Mouse (Mus musculus) spleen, adult 2 months (tissue): ENCODE data around the gene Ift57. TPM values are rescaled to one million over a fixed set of nuclear protein-coding genes. Genes with fewer than 3 reads are reported as not detected.

Experiments used
- DNase-seq, 2 experiments: peaks; one replicate each; pipeline versions ENCODE4 v3.0.0 to v3.0.0-alpha.2; 2012 to 2021; ENCODE audit warnings: low spot score in 2 of 2, low read depth in 1 of 2
- H3K27ac ChIP-seq: fragments of 200-500 bp; 2 replicates; pipeline ENCODE4 v1.5.1; 2012; ENCODE audit warnings: low read length, inconsistent platforms; ENCODE audit not compliant: insufficient read depth
- H3K27me3 ChIP-seq: fragments of 200-500 bp; 2 replicates; pipeline ENCODE4 v1.6.1; 2012; ENCODE audit warnings: mild to moderate bottlenecking, moderate library complexity, low read length, inconsistent platforms; ENCODE audit not compliant: control insufficient read depth, insufficient read depth
- H3K36me3 ChIP-seq: fragments of 200-500 bp; 2 replicates; pipeline ENCODE4 v1.6.1; 2012; ENCODE audit warnings: mild to moderate bottlenecking, low read length, inconsistent platforms; ENCODE audit not compliant: control insufficient read depth, insufficient read depth
- H3K4me1 ChIP-seq: fragments of 200-500 bp; 2 replicates; pipeline ENCODE4 v1.6.1; 2011; ENCODE audit warnings: inconsistent platforms; ENCODE audit not compliant: control insufficient read depth, insufficient read depth, insufficient read length
- H3K4me3 ChIP-seq: fragments of 200-500 bp; 2 replicates; pipeline ENCODE4 v1.5.1; 2011; ENCODE audit warnings: mild to moderate bottlenecking, inconsistent platforms; ENCODE audit not compliant: insufficient read depth, insufficient read length; ENCODE audit errors: extremely low read depth
- CTCF ChIP-seq: fragments of 200-500 bp; IDR thresholded peaks from 2 replicates; pipeline ENCODE4 v1.5.1; 2011; ENCODE audit warnings: mild to moderate bottlenecking, inconsistent platforms; ENCODE audit not compliant: insufficient read depth, insufficient read length, insufficient replicate concordance; ENCODE audit errors: extremely low read depth
- POLR2A ChIP-seq: fragments of 200-500 bp; IDR thresholded peaks from 2 replicates; pipeline ENCODE4 v1.6.1; 2011; ENCODE audit warnings: low read depth, low read length, inconsistent platforms
- WGBS: fragments of 180-500 bp; shearing (Covaris S2); methylation state at CpG from one replicate; pipeline ENCODE4 v1.1.7; 2018; 5-methylcytosine and 5-hydroxymethylcytosine counted together
- polyA plus RNA-seq: library from polyadenylated mRNA; depleted of rRNA; stranded (reverse); fragments of >200 nt; gene quantifications from 2 replicates; pipeline ENCODE4 v1.2.3, GENCODE M21; 2012

Gene Ift57
- polyA plus RNA-seq, 1 experiment = 1.2 TPM

- whole genome bisulfite sequencing = 92% methylated on average over 6 of the region's 6 CpGs
- TF ChIP-seq POLR2A = no peak
- TF ChIP-seq CTCF = no peak
- Histone ChIP-seq H3K36me3 (no peaks in the 10 kb centered on the region), H3K4me1 (no peaks in the 10 kb centered on the region), H3K4me3 (no peak overlapping the region), H3K27ac (no peak overlapping the region), H3K27me3 (no peaks in the 10 kb centered on the region)
- no peak for DNase-seq
These were observed 19.4 kb upstream of the Ift57 start for GRCm38 (mm10) chr16:49679666-49680065.

GRCm38 (mm10) chr16:49684961-49685360 lies 14.1 kb upstream of the Ift57 start:
- 86% methylated on average over 4 of the region's 4 CpGs for WGBS
- H3K27ac ChIP-seq = no peak overlapping the region
- TF ChIP-seq CTCF = no peak
- no peak for TF ChIP-seq POLR2A

GRCm38 (mm10) chr16:49699821-49700220 lies 788 bp downstream of the Ift57 start:
- Histone ChIP-seq H3K27ac (no peak overlapping the region), H3K27me3 (no peaks in the 10 kb centered on the region), H3K36me3 (no peaks in the 10 kb centered on the region), H3K4me3 (peak overlapping the region; percentile 70; the same call in 1 of the 2 replicates), H3K4me1 (0 out of 2 replicates have a peak, but pooled peaks cover 3% of the 10 kb centered on the region)
- WGBS = 16% methylated on average over 5 of the region's 5 CpGs
- DNase-seq = no peak
- TF ChIP-seq POLR2A (no peak), CTCF (no peak)

More at GRCm38 (mm10) chr16:49684961-49685360, 14.1 kb upstream of the Ift57 start:
- Histone ChIP-seq H3K27me3 (no peaks in the 10 kb centered on the region), H3K36me3 (no peaks in the 10 kb centered on the region), H3K4me3 (no peak overlapping the region), H3K4me1 (no peaks in the 10 kb centered on the region)
- no peak for DNase-seq

GRCm38 (mm10) chr16:49708074-49708473 lies 9.0 kb downstream of the Ift57 start:
- WGBS = 5% methylated on average over 1 of the region's 1 CpGs
- Histone ChIP-seq H3K27me3 (no peaks in the 10 kb centered on the region), H3K4me3 (no peak overlapping the region), H3K4me1 (peaks cover 3% of the 10 kb centered on the region; the same call in 1 of the 2 replicates), H3K36me3 (no peaks in the 10 kb centered on the region), H3K27ac (peak overlapping the region; percentile 51; the same call in 1 of the 2 replicates)
- no peak for DNase-seq
- TF ChIP-seq CTCF = no peak
- TF ChIP-seq POLR2A = no peak

- no peak overlapping the region for H3K4me3 ChIP-seq
- 91% methylated on average over 3 of the region's 3 CpGs for WGBS
- H3K36me3 ChIP-seq = no peaks in the 10 kb centered on the region
- H3K4me1 ChIP-seq = peaks cover 3% of the 10 kb centered on the region; the same call in 1 of the 2 replicates
- no peaks in the 10 kb centered on the region for H3K27me3 ChIP-seq
- TF ChIP-seq CTCF (no peak), POLR2A (no peak)
- no peak for DNase-seq
- no peak overlapping the region for H3K27ac ChIP-seq
These were observed 11.2 kb downstream of the Ift57 start for GRCm38 (mm10) chr16:49710188-49710587.

- H3K4me1 ChIP-seq = no peaks in the 10 kb centered on the region
- H3K27me3 ChIP-seq = no peaks in the 10 kb centered on the region
- no peaks in the 10 kb centered on the region for H3K36me3 ChIP-seq
- no peak overlapping the region for H3K4me3 ChIP-seq
- WGBS = 93% methylated on average over 3 of the region's 3 CpGs
- no peak for DNase-seq
- no peak overlapping the region for H3K27ac ChIP-seq
- TF ChIP-seq POLR2A = no peak
- no peak for TF ChIP-seq CTCF
These were observed 14.3 kb downstream of the Ift57 start for GRCm38 (mm10) chr16:49713302-49713701.

- 81% methylated on average over 2 of the region's 2 CpGs for WGBS
- TF ChIP-seq CTCF = no peak
- no peak for TF ChIP-seq POLR2A
- Histone ChIP-seq H3K27ac (no peak overlapping the region), H3K27me3 (no peaks in the 10 kb centered on the region), H3K4me3 (no peak overlapping the region), H3K36me3 (no peaks in the 10 kb centered on the region), H3K4me1 (no peaks in the 10 kb centered on the region)
- no peak for DNase-seq
These were observed 21.6 kb downstream of the Ift57 start for GRCm38 (mm10) chr16:49720671-49721070.

- TF ChIP-seq POLR2A = no peak
- H3K4me1 ChIP-seq = no peaks in the 10 kb centered on the region
- H3K27me3 ChIP-seq = no peaks in the 10 kb centered on the region
- WGBS = 92% methylated on average over 5 of the region's 5 CpGs
- H3K27ac ChIP-seq = no peak overlapping the region
- no peaks in the 10 kb centered on the region for H3K36me3 ChIP-seq
- no peak overlapping the region for H3K4me3 ChIP-seq
- no peak for DNase-seq
These were observed 22.6 kb downstream of the Ift57 start for GRCm38 (mm10) chr16:49721678-49722077.
